Mouse (Mus musculus) G1E (cell line): Measurements from ENCODE around the gene Rac2.

Experiments used
- CTCF ChIP-seq: IDR thresholded peaks from 2 replicates; pipeline ENCODE4 v1.5.1; 2012; ENCODE audit warnings: low read depth, low read length, inconsistent platforms, mixed read lengths
- GATA1 ChIP-seq: IDR thresholded peaks from 2 replicates; pipeline ENCODE4 v1.6.1; 2012; ENCODE audit warnings: borderline replicate concordance, low read length, inconsistent platforms, mixed read lengths
- POLR2AphosphoS5 ChIP-seq: IDR thresholded peaks from 2 replicates; pipeline ENCODE4 v1.6.1; 2012; ENCODE audit warnings: low read depth, low read length, inconsistent platforms; ENCODE audit not compliant: insufficient replicate concordance
- TAL1 ChIP-seq: conservative IDR thresholded peaks from 2 replicates; pipeline ENCODE4 v1.6.1; 2012; ENCODE audit warnings: low read depth, low read length, inconsistent platforms, mixed read lengths

GRCm38 (mm10) chr15:78548711-78549110 is 23.9 kb downstream of the Rac2 start:
- TF ChIP-seq GATA1 (no peak), CTCF (no peak), TAL1 (no peak), POLR2AphosphoS5 (no peak)
